Mouse (Mus musculus) cerebellum, adult 18-20 months (tissue): Measurements from ENCODE around the gene Dmrtc1b.
"Not testable (repeated sequence)": the region's sequence is repeated elsewhere in the genome, so short reads cannot be mapped to it uniquely, and the experiment has no call there.

ENCODE experiments used
- DNase-seq, 2 experiments: peaks; one replicate each; pipeline ENCODE4 v3.0.0; 2021

Gene Dmrtc1b

DNA sequence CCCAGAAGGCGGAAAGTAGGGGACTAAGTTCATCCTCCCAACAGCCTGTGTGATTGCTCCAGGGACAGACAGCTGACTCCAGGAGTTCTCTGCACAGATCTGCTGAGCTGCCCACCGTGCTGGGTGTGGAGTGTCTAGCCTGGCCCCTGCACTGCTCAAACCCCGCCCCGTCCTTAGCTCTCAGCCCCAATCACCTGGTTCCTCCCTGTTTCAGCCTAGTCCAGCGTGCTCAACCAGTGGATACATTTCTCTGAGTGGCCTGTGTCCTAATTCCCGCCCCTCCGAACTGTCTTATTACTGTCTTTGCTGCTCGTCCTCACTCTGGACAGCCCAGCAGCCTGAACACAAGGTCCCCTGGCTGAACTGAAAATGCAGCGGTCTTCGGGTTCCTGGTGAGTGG lies at the start of gene Dmrtc1b, which contains the start of gene Gm9112:
Dmrtc1b (plus strand) TSS at position 331 of the 400 bp plus-strand sequence.
Gm9112 (minus strand) TSS at position 101 of the 400 bp plus-strand sequence.
- not testable (repeated sequence) for DNase-seq

DNA sequence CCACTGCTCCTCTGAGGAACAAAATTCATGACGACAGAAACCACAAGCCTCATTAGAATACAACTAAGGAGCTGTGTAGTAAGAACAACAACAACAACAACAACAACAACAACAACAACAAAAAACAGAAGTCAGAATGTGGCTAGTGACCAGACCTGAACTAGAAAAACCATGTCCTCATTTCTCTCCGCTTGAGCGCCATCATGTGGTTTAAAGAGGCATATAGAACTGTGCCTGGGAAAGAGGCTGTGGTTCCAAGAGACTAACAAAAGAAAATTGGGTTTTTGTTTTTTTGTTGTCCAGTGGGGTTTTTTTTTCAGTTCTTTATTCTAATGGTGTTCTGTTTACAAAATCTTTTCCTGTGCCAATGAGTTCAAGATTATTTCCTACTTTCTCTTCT lies 47.0 kb upstream of the Dmrtc1b start:
- DNase-seq, result peak in 1 of 2 experiments; percentile 13

DNA sequence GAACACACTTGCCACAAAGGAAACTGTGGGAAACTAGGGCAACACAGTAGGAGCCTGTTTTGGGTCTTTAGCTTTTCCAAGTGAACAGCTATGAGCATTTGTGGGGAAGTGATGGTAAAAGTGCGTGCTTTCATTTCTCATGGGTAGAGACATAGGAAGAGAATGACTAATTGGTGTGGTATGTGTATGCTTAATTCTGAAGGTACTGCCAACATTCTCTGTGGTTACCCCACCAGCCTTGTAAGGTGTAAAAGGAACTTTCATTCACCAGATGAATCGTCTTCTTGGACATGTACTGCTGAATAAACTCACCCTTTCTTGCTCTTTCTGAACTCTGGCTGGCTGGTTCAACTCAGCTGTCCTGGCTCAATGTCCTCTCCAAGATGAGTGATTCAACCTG lies 41.0 kb upstream of the Dmrtc1b start:
- no peak for DNase-seq

DNA sequence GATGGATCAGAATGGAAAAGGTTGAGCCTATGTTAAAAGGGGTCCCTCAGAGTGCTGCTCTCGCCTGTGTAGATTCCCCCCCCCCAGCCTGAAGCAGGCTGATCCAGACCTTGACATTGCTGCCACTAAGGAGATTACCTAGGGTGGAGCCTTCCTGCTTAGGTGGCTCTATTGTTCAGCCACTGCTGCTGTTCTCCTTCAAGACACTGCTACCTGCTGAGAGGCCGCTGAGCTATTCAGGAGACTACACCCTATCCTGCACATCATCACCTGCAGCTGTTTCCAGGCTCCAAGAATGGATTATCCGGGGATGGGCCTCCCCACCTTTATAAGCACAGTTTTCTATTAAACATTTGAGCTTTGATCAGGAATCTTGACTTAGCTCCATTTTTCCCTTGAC lies 23.0 kb upstream of the Dmrtc1b start:
- not testable (repeated sequence) for DNase-seq

DNA sequence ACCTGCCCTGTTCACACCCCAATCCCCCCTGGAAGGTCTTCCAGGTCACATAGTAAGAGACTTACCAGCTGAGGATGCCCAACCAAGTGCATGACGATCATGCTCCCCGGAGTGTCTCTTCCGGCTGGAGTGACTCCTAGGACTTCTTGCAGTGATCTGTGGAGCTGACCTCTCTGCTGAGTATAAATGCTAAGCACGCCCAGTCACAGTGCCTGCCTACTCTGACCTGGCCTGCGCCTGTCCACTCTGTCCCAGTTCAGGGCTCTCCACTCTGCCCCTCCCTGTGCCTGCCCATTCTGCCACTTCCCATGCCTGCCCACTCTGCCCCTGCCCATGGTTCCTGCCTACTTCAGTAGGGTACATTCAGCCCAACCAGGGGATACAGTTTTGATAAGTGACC lies 20.8 kb upstream of the Dmrtc1b start, which contains the start of gene Gm3880:
Gm3880 (minus strand) TSS at position 101 of the 400 bp plus-strand sequence.
- not testable (repeated sequence) for DNase-seq

DNA sequence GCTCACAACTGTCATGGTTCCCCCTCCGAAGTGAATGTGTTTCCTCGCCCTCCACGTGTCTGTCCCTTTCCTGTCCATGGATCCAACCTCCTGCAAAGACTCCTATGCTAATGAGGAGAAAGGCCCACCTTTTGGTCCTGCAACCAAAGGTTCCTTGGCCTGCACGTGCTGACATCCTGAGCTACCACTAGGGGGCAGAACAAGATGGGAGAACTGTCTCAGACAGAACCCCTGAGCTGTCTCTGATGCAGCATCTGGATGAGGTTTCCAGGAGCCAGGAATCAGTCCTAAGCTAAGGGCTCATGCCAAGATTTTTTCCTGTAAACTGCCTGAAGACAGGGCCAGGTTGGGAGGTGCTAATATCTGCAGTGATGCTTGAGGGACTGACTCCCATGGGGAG lies 18.4 kb upstream of the Dmrtc1b start:
- peak; percentile 3 to 22 for DNase-seq

DNA sequence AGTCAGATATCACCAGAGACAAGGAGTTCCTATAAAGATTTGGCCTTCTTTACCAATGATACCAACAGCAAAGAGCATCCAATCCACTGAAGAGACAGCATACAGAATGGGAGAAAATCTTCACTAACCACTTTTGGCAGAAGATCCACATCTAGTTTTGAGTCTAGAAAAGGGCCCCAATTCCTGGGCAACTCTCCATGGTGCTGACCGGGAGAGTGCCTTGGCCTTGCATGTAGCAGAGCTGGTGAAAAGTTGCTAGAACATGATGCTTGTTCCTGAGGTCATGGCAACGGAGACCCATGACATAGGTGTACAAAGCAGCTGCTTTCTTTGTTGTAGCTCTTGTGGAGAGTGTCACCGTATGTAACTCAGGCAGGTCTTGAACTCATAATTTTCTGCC lies 7.0 kb upstream of the Dmrtc1b start:
- not testable (repeated sequence) for DNase-seq

DNA sequence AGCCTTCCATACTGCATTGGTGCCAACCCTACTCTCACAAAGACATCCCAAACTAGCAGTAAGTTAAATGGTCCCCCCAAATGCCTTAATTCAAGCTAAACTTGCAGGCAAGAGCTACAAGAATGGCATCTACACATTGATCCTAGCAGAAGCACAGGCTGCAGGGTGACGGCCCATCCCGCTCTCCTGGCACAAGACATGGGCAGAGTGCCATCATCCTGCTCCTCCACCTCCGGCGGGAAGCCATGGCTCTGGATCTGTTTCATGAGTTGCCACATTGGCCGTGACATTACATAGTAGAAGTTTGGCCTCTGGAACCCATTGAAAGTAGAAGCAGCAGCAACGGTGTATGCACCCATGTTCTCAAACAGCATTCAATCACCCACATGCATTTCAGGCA lies 16.6 kb downstream of the Dmrtc1b start:
- not testable (repeated sequence) for DNase-seq
